Mouse (Mus musculus): ENCODE results near the gene Tmem252.

The Tmem252 gene

GRCm38 (mm10) chr19:24673762-24674161 is at the start of gene Tmem252:
TSS of gene Tmem252 (plus strand) at chr19:24674008.
- peak; percentile 84 for DNase-seq

GRCm38 (mm10) chr19:24628049-24628448 is 45.8 kb upstream of the Tmem252 start:
- DNase-seq, result no peak

GRCm38 (mm10) chr19:24633008-24633407 is 40.8 kb upstream of the Tmem252 start:
- DNase-seq, result peak; percentile 62

GRCm38 (mm10) chr19:24634602-24635001 is 39.2 kb upstream of the Tmem252 start:
- DNase-seq, result peak; percentile 93

- peak; percentile 74 for DNase-seq
Measured at GRCm38 (mm10) chr19:24636616-24637015, 37.2 kb upstream of the Tmem252 start.

GRCm38 (mm10) chr19:24637988-24638387 is 35.8 kb upstream of the Tmem252 start:
- peak; percentile 42 for DNase-seq

GRCm38 (mm10) chr19:24640982-24641381 is 32.8 kb upstream of the Tmem252 start:
- peak; percentile 22 for DNase-seq

GRCm38 (mm10) chr19:24644971-24645370 is 28.8 kb upstream of the Tmem252 start:
- DNase-seq, result peak; percentile 94

- peak; percentile 52 for DNase-seq
Measured at GRCm38 (mm10) chr19:24646162-24646829, 27.5 kb upstream of the Tmem252 start.

- peak; percentile 64 for DNase-seq
Measured at GRCm38 (mm10) chr19:24648016-24648415, 25.8 kb upstream of the Tmem252 start.

- no peak for DNase-seq
Measured at GRCm38 (mm10) chr19:24650428-24650827, 23.4 kb upstream of the Tmem252 start.

GRCm38 (mm10) chr19:24651595-24651994 is 22.2 kb upstream of the Tmem252 start:
- no peak for DNase-seq

GRCm38 (mm10) chr19:24652342-24653019 is 21.3 kb upstream of the Tmem252 start:
- peak; percentile 46 for DNase-seq

GRCm38 (mm10) chr19:24653230-24653799 is 20.5 kb upstream of the Tmem252 start:
- DNase-seq, result peak; percentile 81

GRCm38 (mm10) chr19:24656981-24657380 is 16.8 kb upstream of the Tmem252 start:
- peak; percentile 73 for DNase-seq

GRCm38 (mm10) chr19:24662346-24662745 is 11.5 kb upstream of the Tmem252 start:
- no peak for DNase-seq

GRCm38 (mm10) chr19:24665771-24666170 is 8.0 kb upstream of the Tmem252 start:
- peak; percentile 66 for DNase-seq

GRCm38 (mm10) chr19:24667527-24667926 is 6.3 kb upstream of the Tmem252 start:
- DNase-seq, result peak; percentile 31

GRCm38 (mm10) chr19:24671571-24671970 is 2.2 kb upstream of the Tmem252 start:
- peak; percentile 91 for DNase-seq

GRCm38 (mm10) chr19:24672366-24672960 is 1.3 kb upstream of the Tmem252 start:
- DNase-seq, result peak; percentile 90

GRCm38 (mm10) chr19:24673331-24673730 is 477 bp upstream of the Tmem252 start:
- DNase-seq, result peak; percentile 93

GRCm38 (mm10) chr19:24676429-24676828 is 2.6 kb downstream of the Tmem252 start:
- DNase-seq, result peak; percentile 94

GRCm38 (mm10) chr19:24677242-24677984 is 3.6 kb downstream of the Tmem252 start:
- DNase-seq, result peak; percentile 81
